Mouse (Mus musculus): Measurements from ENCODE around the gene Lpcat2b. TPM values are rescaled to one million over a fixed set of nuclear protein-coding genes. Genes with fewer than 3 reads are reported as not detected.
A peak's percentile ranks its signal among the peaks of the same experiment; 100 is the strongest.

Gene Lpcat2b
- polyA plus RNA-seq, 1 experiment from 2014 or later, result not detected

GRCm38 (mm10) chr5:107410305-107410704 is 21.0 kb upstream of the Lpcat2b start:
- no peak for ATAC-seq (ENCODE audit: low read depth)
- Histone ChIP-seq H3K4me2 (ENCODE audit: low read depth, low read length) (no peak overlapping the region), H3K9me3 (ENCODE audit: control insufficient read depth, low read length) (no peaks in the 10 kb centered on the region), H3K9ac (ENCODE audit: low read length) (no peak overlapping the region), H3K4me1 (replicated peaks; ENCODE audit: control insufficient read depth, insufficient read depth, low read length) (no peaks in the 10 kb centered on the region), H3K4me3 (ENCODE audit: low read length) (no peak overlapping the region), H3K27ac (ENCODE audit: low read length) (no peak overlapping the region), H3K27me3 (ENCODE audit: control insufficient read depth, insufficient read depth, low read depth, low read length) (peaks cover 2% of the 10 kb centered on the region; the same call in 1 of the 2 replicates), H3K36me3 (ENCODE audit: control insufficient read depth, insufficient read depth, low read length) (no peaks in the 10 kb centered on the region)
- 66% methylated on average over 1 of the region's 1 CpGs for WGBS

GRCm38 (mm10) chr5:107411326-107411725 is 20.0 kb upstream of the Lpcat2b start:
- no peak overlapping the region for H3K4me3 ChIP-seq (ENCODE audit: low read length)
- H3K36me3 ChIP-seq (ENCODE audit: control insufficient read depth, insufficient read depth, low read length), result no peaks in the 10 kb centered on the region
- H3K27ac ChIP-seq (ENCODE audit: low read length), result no peak overlapping the region
- H3K9me3 ChIP-seq (ENCODE audit: control insufficient read depth, low read length), result no peaks in the 10 kb centered on the region
- ATAC-seq (ENCODE audit: low read depth), result no peak
- no peak overlapping the region for H3K4me2 ChIP-seq (ENCODE audit: low read depth, low read length)
- H3K27me3 ChIP-seq (ENCODE audit: control insufficient read depth, insufficient read depth, low read depth, low read length), result no peaks in the 10 kb centered on the region
- 39% methylated on average over 4 of the region's 4 CpGs for WGBS
- no peak overlapping the region for H3K9ac ChIP-seq (ENCODE audit: low read length)
- no peaks in the 10 kb centered on the region for H3K4me1 ChIP-seq (replicated peaks; ENCODE audit: control insufficient read depth, insufficient read depth, low read length)

GRCm38 (mm10) chr5:107412285-107412684 is 19.1 kb upstream of the Lpcat2b start:
- no peak for ATAC-seq (ENCODE audit: low read depth)
- Histone ChIP-seq H3K4me1 (replicated peaks; ENCODE audit: control insufficient read depth, insufficient read depth, low read length) (no peaks in the 10 kb centered on the region), H3K27me3 (ENCODE audit: control insufficient read depth, insufficient read depth, low read depth, low read length) (no peaks in the 10 kb centered on the region), H3K4me3 (ENCODE audit: low read length) (no peak overlapping the region), H3K9ac (ENCODE audit: low read length) (no peak overlapping the region), H3K4me2 (ENCODE audit: low read depth, low read length) (no peak overlapping the region), H3K27ac (ENCODE audit: low read length) (no peak overlapping the region), H3K36me3 (ENCODE audit: control insufficient read depth, insufficient read depth, low read length) (no peaks in the 10 kb centered on the region), H3K9me3 (ENCODE audit: control insufficient read depth, low read length) (no peaks in the 10 kb centered on the region)
- WGBS, result 85% methylated on average over 2 of the region's 2 CpGs

- Histone ChIP-seq H3K9me3 (ENCODE audit: control insufficient read depth, low read length) (no peaks in the 10 kb centered on the region), H3K27me3 (ENCODE audit: control insufficient read depth, insufficient read depth, low read depth, low read length) (no peaks in the 10 kb centered on the region), H3K4me1 (replicated peaks; ENCODE audit: control insufficient read depth, insufficient read depth, low read length) (no peaks in the 10 kb centered on the region), H3K36me3 (ENCODE audit: control insufficient read depth, insufficient read depth, low read length) (no peaks in the 10 kb centered on the region), H3K27ac (ENCODE audit: low read length) (no peak overlapping the region), H3K4me2 (ENCODE audit: low read depth, low read length) (no peak overlapping the region), H3K9ac (ENCODE audit: low read length) (no peak overlapping the region), H3K4me3 (ENCODE audit: low read length) (no peak overlapping the region)
- WGBS, result 73% methylated on average over 2 of the region's 2 CpGs
- no peak for ATAC-seq (ENCODE audit: low read depth)
Observed at GRCm38 (mm10) chr5:107415098-107415497, 16.3 kb upstream of the Lpcat2b start.

GRCm38 (mm10) chr5:107421676-107422075 is 9.7 kb upstream of the Lpcat2b start:
- H3K4me1 ChIP-seq (replicated peaks; ENCODE audit: control insufficient read depth, insufficient read depth, low read length), result no peaks in the 10 kb centered on the region
- no peak overlapping the region for H3K9ac ChIP-seq (ENCODE audit: low read length)
- ATAC-seq (ENCODE audit: low read depth), result no peak
- no peak overlapping the region for H3K27ac ChIP-seq (ENCODE audit: low read length)
- H3K4me3 ChIP-seq (ENCODE audit: low read length), result no peak overlapping the region
- no peak overlapping the region for H3K4me2 ChIP-seq (ENCODE audit: low read depth, low read length)
- H3K36me3 ChIP-seq (ENCODE audit: control insufficient read depth, insufficient read depth, low read length), result no peaks in the 10 kb centered on the region
- no peaks in the 10 kb centered on the region for H3K27me3 ChIP-seq (ENCODE audit: control insufficient read depth, insufficient read depth, low read depth, low read length)
- H3K9me3 ChIP-seq (ENCODE audit: control insufficient read depth, low read length), result no peaks in the 10 kb centered on the region
- WGBS, result 7% methylated on average over 1 of the region's 1 CpGs

- Histone ChIP-seq H3K4me2 (ENCODE audit: low read depth, low read length) (no peak overlapping the region), H3K36me3 (ENCODE audit: control insufficient read depth, insufficient read depth, low read length) (no peaks in the 10 kb centered on the region), H3K4me1 (replicated peaks; ENCODE audit: control insufficient read depth, insufficient read depth, low read length) (peaks cover 7% of the 10 kb centered on the region), H3K9ac (ENCODE audit: low read length) (no peak overlapping the region), H3K27me3 (ENCODE audit: control insufficient read depth, insufficient read depth, low read depth, low read length) (no peaks in the 10 kb centered on the region), H3K9me3 (ENCODE audit: control insufficient read depth, low read length) (no peaks in the 10 kb centered on the region), H3K27ac (ENCODE audit: low read length) (no peak overlapping the region), H3K4me3 (ENCODE audit: low read length) (no peak overlapping the region)
- 72% methylated on average over 5 of the region's 5 CpGs for WGBS
- no peak for ATAC-seq (ENCODE audit: low read depth)
Observed at GRCm38 (mm10) chr5:107434001-107434400, 2.7 kb downstream of the Lpcat2b start.

GRCm38 (mm10) chr5:107436185-107436584 is 4.8 kb downstream of the Lpcat2b start:
- H3K27me3 ChIP-seq (ENCODE audit: control insufficient read depth, insufficient read depth, low read depth, low read length), result no peaks in the 10 kb centered on the region
- WGBS, result 78% methylated on average over 6 of the region's 6 CpGs
- peaks cover 8% of the 10 kb centered on the region for H3K4me1 ChIP-seq (replicated peaks; ENCODE audit: control insufficient read depth, insufficient read depth, low read length)
- H3K9me3 ChIP-seq (ENCODE audit: control insufficient read depth, low read length), result no peaks in the 10 kb centered on the region
- no peak overlapping the region for H3K27ac ChIP-seq (ENCODE audit: low read length)
- no peak overlapping the region for H3K4me2 ChIP-seq (ENCODE audit: low read depth, low read length)
- no peak overlapping the region for H3K9ac ChIP-seq (ENCODE audit: low read length)
- ATAC-seq (ENCODE audit: low read depth), result no peak
- H3K36me3 ChIP-seq (ENCODE audit: control insufficient read depth, insufficient read depth, low read length), result no peaks in the 10 kb centered on the region
- no peak overlapping the region for H3K4me3 ChIP-seq (ENCODE audit: low read length)

GRCm38 (mm10) chr5:107436587-107437209 is 5.3 kb downstream of the Lpcat2b start:
- WGBS, result 61% methylated on average over 6 of the region's 6 CpGs
- H3K4me1 ChIP-seq (replicated peaks; ENCODE audit: control insufficient read depth, insufficient read depth, low read length), result peaks cover 8% of the 10 kb centered on the region
- H3K4me2 ChIP-seq (ENCODE audit: low read depth, low read length), result no peak overlapping the region

GRCm38 (mm10) chr5:107437464-107438281 is 6.3 kb downstream of the Lpcat2b start, which contains the start of gene Btbd8:
Gene Btbd8 (plus strand): TSS chr5:107437997.
- peak; percentile 95 for ATAC-seq (ENCODE audit: low read depth)
- H3K4me2 ChIP-seq (ENCODE audit: low read depth, low read length), result peak within 1 kb of the TSS; percentile 82
- H3K9me3 ChIP-seq (ENCODE audit: control insufficient read depth, low read length), result no peaks in the 10 kb centered on the region
- H3K4me1 ChIP-seq (replicated peaks; ENCODE audit: control insufficient read depth, insufficient read depth, low read length), result peaks cover 8% of the 10 kb centered on the region
- peak within 1 kb of the TSS; percentile 98 for H3K9ac ChIP-seq (ENCODE audit: low read length)
- no peaks in the 10 kb centered on the region for H3K36me3 ChIP-seq (ENCODE audit: control insufficient read depth, insufficient read depth, low read length)
- under 1% methylated on average over 47 of the region's 51 CpGs for WGBS
- H3K27ac ChIP-seq (ENCODE audit: low read length), result peak within 1 kb of the TSS; percentile 91
- H3K27me3 ChIP-seq (ENCODE audit: control insufficient read depth, insufficient read depth, low read depth, low read length), result no peaks in the 10 kb centered on the region
- peak within 1 kb of the TSS; percentile 91 for H3K4me3 ChIP-seq (ENCODE audit: low read length)

More at GRCm38 (mm10) chr5:107436587-107437209, 5.3 kb downstream of the Lpcat2b start:
- Histone ChIP-seq H3K36me3 (ENCODE audit: control insufficient read depth, insufficient read depth, low read length) (no peaks in the 10 kb centered on the region), H3K9ac (ENCODE audit: low read length) (no peak overlapping the region), H3K27me3 (ENCODE audit: control insufficient read depth, insufficient read depth, low read depth, low read length) (no peaks in the 10 kb centered on the region), H3K4me3 (ENCODE audit: low read length) (no peak overlapping the region), H3K9me3 (ENCODE audit: control insufficient read depth, low read length) (no peaks in the 10 kb centered on the region), H3K27ac (ENCODE audit: low read length) (no peak overlapping the region)
- no peak for ATAC-seq (ENCODE audit: low read depth)

All from lung, embryonic 16.5 days (tissue).